Mouse (Mus musculus) brown adipose tissue, adult 24 weeks (tissue): ENCODE results near the gene Oxct1. TPM values are rescaled to one million over a fixed set of nuclear protein-coding genes. Genes with fewer than 3 reads are reported as not detected.

Source experiments
- H3K27ac ChIP-seq: fragments of 200-500 bp; replicated peaks from 2 replicates; pipeline ENCODE4 v1.5.1; 2012; ENCODE audit warnings: low read depth, mild to moderate bottlenecking, low read length
- H3K4me1 ChIP-seq: fragments of 200-500 bp; 2 replicates; pipeline ENCODE4 v1.6.1; 2012; ENCODE audit warnings: low read length, mixed read lengths; ENCODE audit not compliant: control insufficient read depth, insufficient read depth, insufficient read length
- H3K4me3 ChIP-seq: fragments of 200-500 bp; 2 replicates; pipeline ENCODE4 v1.5.1; 2012; ENCODE audit warnings: low read depth, mild to moderate bottlenecking, low read length, moderate library complexity; ENCODE audit not compliant: insufficient read depth
- polyA plus RNA-seq: library from polyadenylated mRNA; stranded (reverse); fragments of >200 nt; gene quantifications from 2 replicates; pipeline ENCODE4 v1.2.4, GENCODE M21; 2012; ENCODE audit not compliant: missing spikeins, insufficient read depth, insufficient read length

Oxct1 gene
- polyA plus RNA-seq, 1 experiment: 143 TPM

- Histone ChIP-seq H3K4me3 (no peak overlapping the region), H3K4me1 (peaks cover 6% of the 10 kb centered on the region), H3K27ac (no peak overlapping the region)
These were observed 2.4 kb upstream of the Oxct1 start for GRCm38 (mm10) chr15:4023747-4024146.

- Histone ChIP-seq H3K4me1 (peaks cover 6% of the 10 kb centered on the region), H3K4me3 (no peak overlapping the region), H3K27ac (no peak overlapping the region)
These were observed 1.3 kb upstream of the Oxct1 start for GRCm38 (mm10) chr15:4024726-4025507.

- peak overlapping the region; percentile 88; the same call in 1 of the 2 replicates for H3K4me3 ChIP-seq
- peaks cover 6% of the 10 kb centered on the region for H3K4me1 ChIP-seq
- H3K27ac ChIP-seq: peak overlapping the region; percentile 69
These were observed 677 bp upstream of the Oxct1 start for GRCm38 (mm10) chr15:4025508-4025904.

DNA sequence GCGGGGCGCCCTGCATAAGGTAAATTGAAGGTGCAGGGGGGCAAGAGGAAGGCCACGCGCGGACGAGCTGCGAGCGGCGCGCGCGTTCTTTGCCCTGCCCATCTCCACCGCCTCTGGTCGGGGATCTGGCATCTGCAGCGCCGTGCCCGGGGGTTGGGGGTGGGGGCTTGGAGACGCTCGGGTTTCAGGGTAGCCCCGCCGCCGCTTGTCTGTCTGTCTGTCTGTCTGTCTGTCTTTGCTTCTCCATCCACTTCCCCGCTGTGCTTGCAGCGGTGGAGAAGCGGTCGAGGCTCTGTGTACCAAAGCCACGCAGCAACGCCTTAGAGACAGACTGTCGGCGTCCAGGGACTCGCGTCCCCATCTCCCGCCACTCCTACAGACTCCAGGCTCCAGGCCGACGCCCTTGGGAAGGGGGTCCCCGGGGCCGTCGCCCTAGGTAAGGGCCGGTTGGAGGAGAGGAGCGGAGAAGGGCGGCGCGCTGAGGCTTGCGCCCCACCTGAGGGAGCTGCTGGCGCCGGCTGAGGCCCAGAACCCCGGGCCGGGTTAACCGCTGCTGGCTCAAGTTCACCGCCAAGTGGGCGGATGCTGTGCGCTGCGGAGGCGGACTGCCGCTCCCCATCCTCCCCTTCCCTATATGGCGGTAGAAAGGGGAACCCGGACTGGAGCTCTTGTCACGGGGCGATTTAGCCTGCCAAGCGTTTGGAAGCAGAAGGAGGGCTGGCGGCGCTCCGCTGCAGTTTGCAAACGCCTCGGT, 825 bp downstream of the Oxct1 start:
- Histone ChIP-seq H3K27ac (peak overlapping the region; percentile 69), H3K4me1 (peaks cover 6% of the 10 kb centered on the region), H3K4me3 (peak overlapping the region; percentile 88)

GRCm38 (mm10) chr15:4027671-4028410, 1.7 kb downstream of the Oxct1 start:
- Histone ChIP-seq H3K27ac (0 out of 2 replicates have a peak overlapping the region, but pooled peaks have one; percentile 23), H3K4me3 (peak overlapping the region; percentile 88), H3K4me1 (peaks cover 6% of the 10 kb centered on the region)

- peaks cover 6% of the 10 kb centered on the region for H3K4me1 ChIP-seq
- no peak overlapping the region for H3K27ac ChIP-seq
- no peak overlapping the region for H3K4me3 ChIP-seq
These were observed 2.2 kb downstream of the Oxct1 start for GRCm38 (mm10) chr15:4028411-4028700.

DNA sequence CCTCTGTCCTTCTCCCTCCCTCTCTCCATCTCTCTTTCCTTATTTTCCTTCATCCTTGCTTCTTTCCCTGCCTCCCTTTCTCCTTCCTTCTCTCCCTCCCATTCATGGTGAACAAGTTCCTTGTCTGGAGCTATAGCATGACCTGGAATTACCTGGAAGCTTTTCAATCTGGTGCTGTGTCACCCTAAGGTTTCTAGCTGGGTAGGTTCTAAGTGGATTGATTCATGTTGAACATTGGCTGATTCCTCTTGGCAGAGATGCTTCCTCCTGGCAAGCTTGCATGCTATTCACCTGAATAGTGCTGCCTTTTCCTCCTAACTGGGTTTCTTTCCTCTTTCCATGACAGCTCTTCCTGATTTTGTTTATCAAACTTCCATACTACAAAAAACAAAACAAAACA, 2.8 kb downstream of the Oxct1 start:
- Histone ChIP-seq H3K4me1 (peaks cover 6% of the 10 kb centered on the region), H3K27ac (no peak overlapping the region), H3K4me3 (no peak overlapping the region)

DNA sequence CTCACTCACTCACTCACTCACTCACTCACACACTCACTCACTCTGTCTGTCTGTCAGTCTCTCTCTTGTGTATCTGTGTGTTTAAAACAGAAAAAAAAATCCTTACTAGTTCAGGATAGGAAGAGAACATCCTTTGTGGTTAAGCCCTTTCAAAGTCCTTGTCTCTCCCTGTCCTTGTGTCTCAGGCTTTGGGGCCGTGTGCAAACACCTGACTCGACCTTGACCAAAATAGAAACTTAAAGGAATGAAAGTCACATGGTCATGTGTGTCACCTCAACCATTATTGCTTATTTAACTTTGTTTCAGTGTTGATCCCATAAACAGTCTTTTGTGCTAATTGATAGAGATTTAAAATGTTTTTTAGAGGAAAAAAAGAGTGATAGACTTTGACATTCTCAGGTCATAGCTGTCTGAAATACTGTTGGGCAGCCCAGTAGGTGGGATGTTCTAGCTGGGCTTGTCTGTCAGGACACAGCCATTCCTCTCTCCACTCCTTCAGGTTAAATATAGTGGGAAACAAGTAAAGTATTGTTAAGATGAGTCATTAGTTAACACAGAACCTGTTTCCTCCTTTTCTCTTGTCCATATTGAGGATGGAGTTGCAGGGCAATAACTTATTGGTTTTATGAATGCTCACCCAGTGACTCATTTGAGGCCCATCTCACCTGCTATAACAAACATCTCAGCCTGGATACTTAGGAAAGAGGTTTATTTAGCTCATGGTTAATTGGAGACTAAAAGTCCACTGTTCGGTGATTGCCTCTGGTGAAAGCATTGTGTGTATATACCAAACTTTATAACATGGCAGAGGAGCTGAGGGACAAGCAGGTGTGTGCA, 7.2 kb downstream of the Oxct1 start:
- Histone ChIP-seq H3K4me3 (no peak overlapping the region), H3K27ac (no peak overlapping the region), H3K4me1 (no peaks in the 10 kb centered on the region)

DNA sequence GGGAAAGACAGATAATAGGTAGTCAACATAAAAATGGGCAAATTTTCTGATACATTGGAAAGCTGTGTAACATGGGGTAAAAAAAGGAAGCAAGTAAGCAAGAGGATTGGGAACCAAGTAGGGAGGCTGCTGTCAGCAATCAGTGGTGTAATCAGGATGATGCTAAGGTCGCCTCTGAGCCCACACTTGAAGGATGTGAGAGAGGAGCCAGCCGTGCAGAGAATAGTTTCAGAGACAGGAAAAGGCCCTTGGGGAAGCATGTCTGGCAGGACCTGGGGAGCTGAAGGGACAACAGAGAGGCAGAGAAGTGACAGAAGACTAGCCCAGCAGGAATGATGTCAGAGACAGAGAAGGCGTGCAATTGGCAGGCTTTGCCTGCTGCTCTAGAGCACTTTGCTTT, 16.2 kb downstream of the Oxct1 start:
- H3K27ac ChIP-seq: no peak overlapping the region
- H3K4me3 ChIP-seq: no peak overlapping the region
- H3K4me1 ChIP-seq: no peaks in the 10 kb centered on the region

DNA sequence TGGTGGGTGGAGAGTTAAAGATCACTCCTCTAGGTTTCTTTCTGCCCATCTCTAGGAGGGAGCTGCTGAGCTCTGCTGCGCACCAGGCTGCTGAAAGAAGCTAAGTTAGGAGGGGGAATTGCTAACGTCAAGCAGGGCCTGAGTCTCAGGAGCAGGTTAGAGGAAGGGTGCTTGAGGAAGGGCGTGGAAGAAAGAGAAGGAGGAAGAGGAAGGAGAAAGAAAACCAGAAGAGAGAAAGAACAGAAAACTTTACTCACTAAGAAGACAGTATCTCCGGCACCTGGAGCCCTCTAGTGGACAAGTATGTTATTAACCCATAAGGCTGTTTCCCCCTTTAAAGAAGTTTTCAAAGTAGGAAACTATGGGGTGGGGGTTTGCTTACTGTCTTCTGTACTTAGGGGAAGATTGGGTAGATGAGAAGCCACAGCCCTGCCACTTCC, 16.9 kb downstream of the Oxct1 start:
- H3K4me1 ChIP-seq: no peaks in the 10 kb centered on the region
- no peak overlapping the region for H3K27ac ChIP-seq
- H3K4me3 ChIP-seq: no peak overlapping the region

- no peak overlapping the region for H3K27ac ChIP-seq
- H3K4me3 ChIP-seq: no peak overlapping the region
These were observed 30.4 kb downstream of the Oxct1 start for GRCm38 (mm10) chr15:4056627-4057026.

GRCm38 (mm10) chr15:4063574-4063973, 37.4 kb downstream of the Oxct1 start:
- Histone ChIP-seq H3K27ac (no peak overlapping the region), H3K4me3 (no peak overlapping the region)

More at GRCm38 (mm10) chr15:4056627-4057026, 30.4 kb downstream of the Oxct1 start:
- H3K4me1 ChIP-seq: no peaks in the 10 kb centered on the region

GRCm38 (mm10) chr15:4064013-4064412, 37.8 kb downstream of the Oxct1 start:
- H3K4me1 ChIP-seq: no peaks in the 10 kb centered on the region
- H3K27ac ChIP-seq: no peak overlapping the region
- no peak overlapping the region for H3K4me3 ChIP-seq

More at GRCm38 (mm10) chr15:4063574-4063973, 37.4 kb downstream of the Oxct1 start:
- H3K4me1 ChIP-seq: no peaks in the 10 kb centered on the region

GRCm38 (mm10) chr15:4064694-4065093, 38.5 kb downstream of the Oxct1 start:
- no peaks in the 10 kb centered on the region for H3K4me1 ChIP-seq
- no peak overlapping the region for H3K4me3 ChIP-seq
- no peak overlapping the region for H3K27ac ChIP-seq
